Mouse (Mus musculus) heart, postnatal 4 days (tissue): ENCODE measurements at regions not wholly inside any gene's neighbourhood (a gene's known extent, or its start where the extent isn't known, plus 50 kb on each side); places are given as distances from the start of the nearest gene placed in this dataset.
A peak's percentile ranks its signal among the peaks of the same experiment; 100 is the strongest.

Source experiments
- DNase-seq: peaks from one replicate; pipeline ENCODE4 v3.0.0; 2021

GRCm38 (mm10) chr3:9200156-9200555 is 409.7 kb downstream of the Zfp704 start:
- peak; percentile 58 for DNase-seq

GRCm38 (mm10) chr3:9198652-9199332 is 411.1 kb downstream of the Zfp704 start:
- DNase-seq: no peak

- DNase-seq: no peak
Measured at GRCm38 (mm10) chr3:9195781-9196180, 414.1 kb downstream of the Zfp704 start.

GRCm38 (mm10) chr3:9189366-9190287 is 420.3 kb downstream of the Zfp704 start:
- DNase-seq: peak; percentile 77

- no peak for DNase-seq
Measured at GRCm38 (mm10) chr3:9186364-9187120, 423.3 kb downstream of the Zfp704 start.

- no peak for DNase-seq
Measured at GRCm38 (mm10) chr3:9181576-9181975, 428.3 kb downstream of the Zfp704 start.

- DNase-seq: no peak
Measured at GRCm38 (mm10) chr3:9179641-9180040, 430.2 kb downstream of the Zfp704 start.

GRCm38 (mm10) chr3:9174517-9174832 is 435.4 kb downstream of the Zfp704 start:
- no peak for DNase-seq

GRCm38 (mm10) chr3:9173643-9174516 is 436.0 kb downstream of the Zfp704 start:
- DNase-seq: peak; percentile 56

GRCm38 (mm10) chr3:9171970-9172369 is 437.9 kb downstream of the Zfp704 start:
- DNase-seq: no peak

GRCm38 (mm10) chr3:9168955-9169354 is 440.9 kb downstream of the Zfp704 start:
- no peak for DNase-seq

GRCm38 (mm10) chr3:9159073-9159472 is 450.8 kb downstream of the Zfp704 start:
- DNase-seq: no peak

GRCm38 (mm10) chr3:9154172-9154571 is 455.7 kb downstream of the Zfp704 start:
- no peak for DNase-seq

- no peak for DNase-seq
Measured at GRCm38 (mm10) chr3:9153690-9154089, 456.2 kb downstream of the Zfp704 start.

GRCm38 (mm10) chr3:9152256-9152655 is 457.6 kb downstream of the Zfp704 start:
- no peak for DNase-seq

- no peak for DNase-seq
Measured at GRCm38 (mm10) chr3:9151590-9151989, 458.3 kb downstream of the Zfp704 start.

GRCm38 (mm10) chr3:9148605-9149004 is 461.3 kb downstream of the Zfp704 start:
- no peak for DNase-seq

- no peak for DNase-seq
Measured at GRCm38 (mm10) chr3:9146481-9146880, 463.4 kb downstream of the Zfp704 start.

GRCm38 (mm10) chr3:9145612-9146011 is 464.3 kb downstream of the Zfp704 start:
- no peak for DNase-seq

- no peak for DNase-seq
Measured at GRCm38 (mm10) chr3:9141836-9142235, 468.0 kb downstream of the Zfp704 start.

GRCm38 (mm10) chr3:9137131-9137874 is 472.6 kb downstream of the Zfp704 start:
- no peak for DNase-seq
